Mouse (Mus musculus): ENCODE data around the gene Shank2. TPM values are rescaled to one million over a fixed set of nuclear protein-coding genes. Genes with fewer than 3 reads are reported as not detected.

Shank2 gene
- total and polyA plus RNA-seq, 3 experiments: not detected

DNA sequence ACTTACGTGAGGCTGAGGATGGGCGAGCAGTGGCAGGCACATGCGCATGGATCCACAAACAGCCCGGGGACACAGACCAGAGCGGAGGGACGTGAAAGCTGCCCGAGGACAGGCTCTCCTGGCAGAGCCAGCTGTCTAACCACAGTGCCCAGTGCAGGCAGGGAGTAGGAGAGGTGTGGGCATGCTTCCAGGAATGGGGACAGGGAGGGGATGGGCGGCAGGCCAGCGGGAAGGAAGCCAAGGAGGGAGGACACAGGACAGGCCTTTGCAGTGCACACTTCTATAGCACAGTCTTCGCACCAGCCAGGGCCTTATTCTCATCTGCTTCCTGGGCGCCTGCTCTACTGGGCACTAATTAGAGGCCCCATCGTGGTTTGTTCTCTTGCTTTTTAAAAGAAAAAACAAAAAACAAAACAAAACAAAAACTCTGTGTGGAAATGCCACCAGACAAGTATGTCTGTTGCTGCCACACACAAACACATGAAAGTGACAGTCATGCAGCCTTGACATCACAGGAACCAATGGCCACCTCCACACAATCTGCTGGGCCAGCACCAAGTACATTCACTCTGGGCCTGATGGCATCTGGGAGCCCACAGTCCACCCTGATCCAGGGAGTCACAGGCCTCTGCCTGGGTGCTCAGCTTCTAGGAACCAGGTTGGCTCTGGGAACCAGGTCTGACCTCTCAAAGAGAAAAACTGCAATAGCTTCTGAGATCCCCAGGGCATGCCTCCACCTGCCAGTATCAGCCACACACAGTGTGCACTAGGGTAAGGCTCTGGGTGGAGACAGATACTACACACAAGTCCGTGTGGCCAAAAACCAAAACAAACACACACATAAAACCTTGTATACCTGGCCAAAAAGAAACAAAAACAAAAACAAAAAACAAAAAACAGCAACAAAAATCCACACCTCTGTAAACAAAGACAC, 448.2 kb downstream of the Shank2 start:
- in situ Hi-C loops (cut with MboI; ENCODE audit: low pct_ligation_motif_present, low pct_unique_long_range_greater_than_20kb, low sequenced_read_pairs) (loop anchor here (25.0 kb wide), 1 partner anchor 363 kb away; no protein-coding TSS in a partner anchor), dilution Hi-C loops (cut with MboI; ENCODE audit: extremely low pct_ligation_motif_present, extremely low pct_unique_long_range_greater_than_20kb, low sequenced_read_pairs) (no loop called here)
- no peaks in the 10 kb centered on the region for H3K79me2 ChIP-seq (replicated peaks; ENCODE audit: control insufficient read depth, extremely low read depth, insufficient read depth, poor library complexity, severe bottlenecking)
- peaks cover 83% of the 10 kb centered on the region for H3K27me3 ChIP-seq (replicated peaks)
- no peak for TF ChIP-seq ETS1 (conservative IDR thresholded peaks at IDR 0.05; ENCODE audit: low read depth, low read length)
- no peak for TF ChIP-seq POLR2AphosphoS2 (IDR thresholded peaks at IDR 0.05; ENCODE audit: low read depth, low read length)
- no peak for TF ChIP-seq ZMIZ1 (IDR thresholded peaks at IDR 0.05; ENCODE audit: low read depth, low read length)
- TF ChIP-seq UBTF (IDR thresholded peaks at IDR 0.05; ENCODE audit: low read depth, low read length): no peak
- no peak for TF ChIP-seq JUN (IDR thresholded peaks at IDR 0.05; ENCODE audit: insufficient read depth, low read depth, low read length)
- no peak for TF ChIP-seq ZNF384 (IDR thresholded peaks at IDR 0.05; ENCODE audit: low read depth, low read length)
- TF ChIP-seq POLR2A (IDR thresholded peaks at IDR 0.05; ENCODE audit: low read depth, low read length): no peak
- no peak overlapping the region for H3K9ac ChIP-seq (ENCODE audit: insufficient read depth, low read depth)
- no peak overlapping the region for H3K4me3 ChIP-seq (replicated peaks in 1 of 3; ENCODE audit: low read depth in 2 of 3, low read length in 2 of 3, poor library complexity in 1 of 3)
- H3K36me3 ChIP-seq (replicated peaks in 1 of 2; ENCODE audit: control insufficient read depth in 1 of 2, insufficient read depth in 1 of 2, low read length in 1 of 2): no peaks in the 10 kb centered on the region
- H3K9me3 ChIP-seq (replicated peaks; ENCODE audit: low read length): peaks cover 7% of the 10 kb centered on the region
- H3K4me1 ChIP-seq (ENCODE audit: control insufficient read depth in 1 of 2, insufficient read depth in 2 of 2): peaks cover 14 to 36% of the 10 kb centered on the region in 2 experiments
- H3K4me2 ChIP-seq (ENCODE audit: insufficient read depth, low read depth, poor library complexity, severe bottlenecking): no peak overlapping the region
- no peak for DNase-seq (ENCODE audit: extremely low read depth)
- H3K27ac ChIP-seq (ENCODE audit: insufficient read depth, low read depth): no peak overlapping the region

DNA sequence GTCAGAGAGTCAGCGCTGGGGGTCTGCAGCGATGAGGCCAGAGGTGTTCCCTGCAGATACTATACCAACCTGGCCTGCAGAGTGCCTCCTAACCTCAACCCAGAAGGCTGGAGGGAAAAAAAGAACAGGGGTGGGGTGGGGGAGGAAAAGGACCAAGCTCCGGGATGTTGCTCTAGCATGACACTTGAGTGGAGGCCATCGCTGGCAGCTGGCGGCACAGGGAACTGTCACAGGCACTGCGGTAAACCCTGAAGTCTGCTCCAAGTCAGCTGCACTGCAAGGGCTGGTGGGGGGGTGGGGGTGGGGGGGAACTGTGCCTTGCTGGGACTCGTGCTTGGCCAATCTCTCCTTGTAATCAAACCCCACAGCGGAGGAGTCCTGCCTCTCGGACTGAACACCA, 448.9 kb downstream of the Shank2 start:
- H3K27ac ChIP-seq (ENCODE audit: insufficient read depth, low read depth): no peak overlapping the region
- H3K4me2 ChIP-seq (ENCODE audit: insufficient read depth, low read depth, poor library complexity, severe bottlenecking): no peak overlapping the region
- peaks cover 7% of the 10 kb centered on the region for H3K9me3 ChIP-seq (replicated peaks; ENCODE audit: low read length)
- dilution Hi-C loops (cut with MboI; ENCODE audit: extremely low pct_ligation_motif_present, extremely low pct_unique_long_range_greater_than_20kb, low sequenced_read_pairs) (no loop called here), in situ Hi-C loops (cut with MboI; ENCODE audit: low pct_ligation_motif_present, low pct_unique_long_range_greater_than_20kb, low sequenced_read_pairs) (no loop called here)
- peaks cover 11 to 28% of the 10 kb centered on the region in 2 experiments for H3K4me1 ChIP-seq (ENCODE audit: control insufficient read depth in 1 of 2, insufficient read depth in 2 of 2)
- H3K79me2 ChIP-seq (replicated peaks; ENCODE audit: control insufficient read depth, extremely low read depth, insufficient read depth, poor library complexity, severe bottlenecking): no peaks in the 10 kb centered on the region
- peaks cover 82% of the 10 kb centered on the region for H3K27me3 ChIP-seq (replicated peaks)
- no peak for DNase-seq (ENCODE audit: extremely low read depth)
- no peak overlapping the region for H3K9ac ChIP-seq (ENCODE audit: insufficient read depth, low read depth)
- no peak for TF ChIP-seq PAX5 (IDR thresholded peaks at IDR 0.05; ENCODE audit: low read length)
- no peak for TF ChIP-seq MEF2A (IDR thresholded peaks at IDR 0.05; ENCODE audit: borderline replicate concordance, low read depth, low read length)
- no peak for TF ChIP-seq TBP (conservative IDR thresholded peaks at IDR 0.05; ENCODE audit: low read depth, low read length)
- no peak for TF ChIP-seq POLR2AphosphoS2 (IDR thresholded peaks at IDR 0.05; ENCODE audit: low read depth, low read length)
- TF ChIP-seq CHD1 (IDR thresholded peaks at IDR 0.05; ENCODE audit: low read depth, low read length): no peak
- no peak for TF ChIP-seq ZKSCAN1 (IDR thresholded peaks at IDR 0.05; ENCODE audit: borderline replicate concordance, low read depth, low read length)
- TF ChIP-seq KAT2A (IDR thresholded peaks at IDR 0.05; ENCODE audit: insufficient replicate concordance, low read length): no peak
- TF ChIP-seq USF2 (conservative IDR thresholded peaks at IDR 0.05; ENCODE audit: low read depth, low read length): no peak
- no peak for TF ChIP-seq GABPA (IDR thresholded peaks at IDR 0.05; ENCODE audit: insufficient replicate concordance, low read depth, low read length)
- no peak for TF ChIP-seq NELFE (IDR thresholded peaks at IDR 0.05; ENCODE audit: low read depth, low read length)
- no peak for TF ChIP-seq JUND (conservative IDR thresholded peaks at IDR 0.05; ENCODE audit: low read depth, low read length)
- no peak overlapping the region for H3K4me3 ChIP-seq (replicated peaks in 1 of 3; ENCODE audit: low read depth in 2 of 3, low read length in 2 of 3, poor library complexity in 1 of 3)
- no peaks in the 10 kb centered on the region for H3K36me3 ChIP-seq (replicated peaks in 1 of 2; ENCODE audit: control insufficient read depth in 1 of 2, insufficient read depth in 1 of 2, low read length in 1 of 2)
